Mouse (Mus musculus): Measurements from ENCODE around the gene Dbx1.

Gene Dbx1

GRCm38 (mm10) chr7:49633375-49633956, 3.2 kb downstream of the Dbx1 start:
- DNase-seq (ENCODE audit: low read depth, low spot score): no peak

- DNase-seq (ENCODE audit: low read depth, low spot score): no peak
Measured at GRCm38 (mm10) chr7:49632391-49632790, 4.3 kb downstream of the Dbx1 start.

- no peak for DNase-seq (ENCODE audit: low read depth, low spot score)
Measured at GRCm38 (mm10) chr7:49631885-49632284, 4.8 kb downstream of the Dbx1 start.

- DNase-seq (ENCODE audit: low read depth, low spot score): no peak
Measured at GRCm38 (mm10) chr7:49620160-49620559, 16.5 kb downstream of the Dbx1 start.

- no peak for DNase-seq (ENCODE audit: low read depth, low spot score)
Measured at GRCm38 (mm10) chr7:49617087-49617486, 19.6 kb downstream of the Dbx1 start.

GRCm38 (mm10) chr7:49616258-49616735, 20.4 kb downstream of the Dbx1 start:
- DNase-seq (ENCODE audit: low read depth, low spot score): no peak

GRCm38 (mm10) chr7:49604965-49605795, 31.5 kb downstream of the Dbx1 start:
- no peak for DNase-seq (ENCODE audit: low read depth, low spot score)

GRCm38 (mm10) chr7:49604244-49604643, 32.4 kb downstream of the Dbx1 start:
- no peak for DNase-seq (ENCODE audit: low read depth, low spot score)

GRCm38 (mm10) chr7:49601191-49601975, 35.3 kb downstream of the Dbx1 start:
- DNase-seq (ENCODE audit: low read depth, low spot score): peak; percentile 48

GRCm38 (mm10) chr7:49599950-49600349, 36.7 kb downstream of the Dbx1 start:
- no peak for DNase-seq (ENCODE audit: low read depth, low spot score)

GRCm38 (mm10) chr7:49598225-49598624, 38.4 kb downstream of the Dbx1 start:
- no peak for DNase-seq (ENCODE audit: low read depth, low spot score)

- DNase-seq (ENCODE audit: low read depth, low spot score): no peak
Measured at GRCm38 (mm10) chr7:49597776-49598175, 38.9 kb downstream of the Dbx1 start.

GRCm38 (mm10) chr7:49589635-49590034, 47.0 kb downstream of the Dbx1 start:
- no peak for DNase-seq (ENCODE audit: low read depth, low spot score)

GRCm38 (mm10) chr7:49586530-49587120, 50.0 kb downstream of the Dbx1 start:
- DNase-seq (ENCODE audit: low read depth, low spot score): no peak

- DNase-seq (ENCODE audit: low read depth, low spot score): no peak
Measured at GRCm38 (mm10) chr7:49583176-49583575, 53.5 kb downstream of the Dbx1 start.

- DNase-seq (ENCODE audit: low read depth, low spot score): no peak
Measured at GRCm38 (mm10) chr7:49582551-49582950, 54.1 kb downstream of the Dbx1 start.

GRCm38 (mm10) chr7:49581951-49582350, 54.7 kb downstream of the Dbx1 start:
- no peak for DNase-seq (ENCODE audit: low read depth, low spot score)
